Mouse (Mus musculus): ENCODE measurements around the gene Wfdc11. TPM values are rescaled to one million over a fixed set of nuclear protein-coding genes. Genes with fewer than 3 reads are reported as not detected.
"Not testable (repeated sequence)": the region's sequence is repeated elsewhere in the genome, so short reads cannot be mapped to it uniquely, and the experiment has no call there.

The Wfdc11 gene
- polyA plus RNA-seq (2012; rRNA removed): not detected in 2 replicates

DNA sequence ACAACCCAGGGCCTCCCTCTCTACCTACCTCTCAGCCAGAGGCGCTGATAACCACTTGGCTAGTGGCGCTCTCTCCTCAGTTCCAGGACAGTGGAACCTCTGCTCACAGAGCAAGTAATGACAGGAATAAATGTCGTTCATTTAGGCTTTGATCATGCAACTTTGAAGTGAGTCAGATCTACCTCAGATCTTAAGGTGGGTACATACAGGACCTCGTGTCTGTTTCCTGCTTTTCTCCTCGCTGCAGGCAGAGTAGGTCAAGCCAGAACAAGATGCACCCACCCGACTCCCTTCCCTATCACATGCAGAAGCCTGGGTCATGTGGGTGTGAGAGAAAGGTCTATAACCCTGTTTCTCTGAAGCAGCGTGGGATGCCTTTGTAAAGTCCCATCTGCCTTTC lies at the start of gene Wfdc11:
Gene Wfdc11, minus strand, starts transcription at position 101 of the 400 bp plus-strand sequence.
- no peak for DNase-seq
- Histone ChIP-seq H3K36me3 (ENCODE audit: control insufficient read depth, insufficient read depth, low read length) (no peaks in the 10 kb centered on the region), H3K4me1 (replicated peaks; ENCODE audit: control insufficient read depth, insufficient read depth, low read length) (no peaks in the 10 kb centered on the region; the same call in 1 of the 2 replicates), H3K27me3 (ENCODE audit: control insufficient read depth, insufficient read depth, low read length) (no peaks in the 10 kb centered on the region), H3K27ac (ENCODE audit: control insufficient read depth, insufficient read depth, low read length) (no peak within 1 kb of the TSS), H3K4me3 (ENCODE audit: control insufficient read depth, insufficient read depth, low read length) (no peak within 1 kb of the TSS)
- 63% methylated on average over 7 of the region's 7 CpGs for WGBS
- TF ChIP-seq CTCF (IDR thresholded peaks at IDR 0.05; ENCODE audit: borderline replicate concordance, control insufficient read depth, extremely low read depth, insufficient read depth, low read length, poor library complexity) (no peak), POLR2A (IDR thresholded peaks at IDR 0.05; ENCODE audit: control insufficient read depth, extremely low read depth, insufficient read depth, low read length, poor library complexity) (no peak)

DNA sequence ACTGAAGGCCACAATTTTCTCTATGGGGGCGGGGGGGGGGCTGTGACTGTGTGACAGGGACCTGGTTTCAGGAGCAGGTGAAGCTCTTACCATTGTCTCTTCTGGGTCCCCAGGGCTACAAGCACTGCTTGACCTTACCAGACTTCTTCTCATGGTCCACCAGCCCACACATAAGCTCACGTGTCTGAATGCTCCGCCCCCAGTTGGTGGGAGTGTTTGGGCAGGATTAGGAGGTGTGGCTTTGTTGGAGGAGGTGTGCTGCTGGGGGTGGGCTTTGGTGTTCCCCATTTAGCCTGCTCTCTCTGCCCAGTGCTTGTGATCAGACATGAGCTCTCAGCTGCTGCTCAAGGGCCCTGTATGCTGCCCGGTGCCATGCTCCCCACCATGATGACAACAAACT lies 49.4 kb upstream of the Wfdc11 start:
- Histone ChIP-seq H3K36me3 (ENCODE audit: control insufficient read depth, insufficient read depth, low read length) (no peaks in the 10 kb centered on the region), H3K4me3 (ENCODE audit: control insufficient read depth, insufficient read depth, low read length) (no peak overlapping the region), H3K4me1 (replicated peaks; ENCODE audit: control insufficient read depth, insufficient read depth, low read length) (no peaks in the 10 kb centered on the region; the same call in 1 of the 2 replicates), H3K27ac (ENCODE audit: control insufficient read depth, insufficient read depth, low read length) (no peak overlapping the region), H3K27me3 (ENCODE audit: control insufficient read depth, insufficient read depth, low read length) (no peaks in the 10 kb centered on the region)
- DNase-seq: no peak
- TF ChIP-seq CTCF (IDR thresholded peaks at IDR 0.05; ENCODE audit: borderline replicate concordance, control insufficient read depth, extremely low read depth, insufficient read depth, low read length, poor library complexity): no peak
- no peak for TF ChIP-seq POLR2A (IDR thresholded peaks at IDR 0.05; ENCODE audit: control insufficient read depth, extremely low read depth, insufficient read depth, low read length, poor library complexity)
- WGBS: 78% methylated on average over 4 of the region's 4 CpGs

DNA sequence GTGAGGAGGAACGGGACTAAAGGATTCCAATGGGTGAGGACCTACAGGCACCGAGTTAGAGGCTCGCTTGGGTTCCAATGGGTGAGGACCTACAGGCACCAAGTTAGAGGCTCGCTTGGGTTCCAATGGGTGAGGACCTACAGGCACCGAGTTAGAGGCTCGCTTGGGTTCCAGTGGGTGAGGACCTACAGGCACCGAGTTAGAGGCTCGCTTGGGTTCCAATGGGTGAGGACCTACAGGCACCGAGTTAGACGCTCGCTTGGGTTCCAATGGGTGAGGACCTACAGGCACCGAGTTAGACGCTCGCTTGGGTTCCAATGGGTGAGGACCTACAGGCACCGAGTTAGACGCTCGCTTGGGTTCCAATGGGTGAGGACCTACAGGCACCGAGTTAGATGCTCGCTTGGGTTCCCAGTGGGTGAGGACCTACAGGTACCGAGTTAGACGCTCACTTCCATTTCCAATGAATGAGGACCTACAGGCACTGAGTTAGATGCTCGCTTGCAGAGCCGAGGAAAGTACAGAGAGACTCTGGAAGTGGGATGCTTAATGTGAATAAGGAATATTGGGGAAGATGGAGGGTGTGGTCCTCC lies 42.4 kb upstream of the Wfdc11 start:
- not testable (repeated sequence) for H3K27me3 ChIP-seq (ENCODE audit: control insufficient read depth, insufficient read depth, low read length); H3K36me3 ChIP-seq (ENCODE audit: control insufficient read depth, insufficient read depth, low read length); DNase-seq; H3K4me3 ChIP-seq (ENCODE audit: control insufficient read depth, insufficient read depth, low read length); H3K27ac ChIP-seq (ENCODE audit: control insufficient read depth, insufficient read depth, low read length); H3K4me1 ChIP-seq (replicated peaks; ENCODE audit: control insufficient read depth, insufficient read depth, low read length)
- WGBS: 95% methylated on average over 23 of the region's 23 CpGs

DNA sequence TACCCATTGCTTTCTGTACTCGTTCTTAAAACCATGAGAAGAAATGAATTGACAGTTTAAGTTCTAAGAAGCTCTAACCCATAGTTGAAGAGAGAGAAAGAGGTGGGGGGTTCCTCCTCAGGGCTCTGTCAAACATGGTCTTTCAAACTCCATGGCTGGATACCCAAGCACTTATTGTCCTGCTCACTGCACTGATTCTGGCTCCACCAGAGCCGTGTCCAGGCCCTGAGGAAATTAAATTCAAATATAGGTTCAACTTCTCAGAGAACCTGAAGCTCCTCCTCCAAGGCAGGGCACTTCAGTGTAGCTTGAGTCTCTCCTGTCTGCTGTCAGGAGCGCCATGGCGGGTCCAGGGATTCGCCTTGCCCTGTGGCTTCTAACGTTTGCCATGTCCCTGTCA lies 41.1 kb upstream of the Wfdc11 start, which contains the start of gene Spint5:
Gene Spint5, plus strand, starts transcription at position 301 of the 400 bp plus-strand sequence.
- H3K36me3 ChIP-seq (ENCODE audit: control insufficient read depth, insufficient read depth, low read length): no peaks in the 10 kb centered on the region
- no peak within 1 kb of the TSS for H3K27ac ChIP-seq (ENCODE audit: control insufficient read depth, insufficient read depth, low read length)
- no peak for TF ChIP-seq CTCF (IDR thresholded peaks at IDR 0.05; ENCODE audit: borderline replicate concordance, control insufficient read depth, extremely low read depth, insufficient read depth, low read length, poor library complexity)
- no peak for TF ChIP-seq POLR2A (IDR thresholded peaks at IDR 0.05; ENCODE audit: control insufficient read depth, extremely low read depth, insufficient read depth, low read length, poor library complexity)
- no peaks in the 10 kb centered on the region for H3K4me1 ChIP-seq (replicated peaks; ENCODE audit: control insufficient read depth, insufficient read depth, low read length)
- H3K4me3 ChIP-seq (ENCODE audit: control insufficient read depth, insufficient read depth, low read length): no peak within 1 kb of the TSS
- DNase-seq: no peak
- no peaks in the 10 kb centered on the region; the same call in 1 of the 2 replicates for H3K27me3 ChIP-seq (ENCODE audit: control insufficient read depth, insufficient read depth, low read length)
- WGBS: 87% methylated on average over 6 of the region's 6 CpGs

DNA sequence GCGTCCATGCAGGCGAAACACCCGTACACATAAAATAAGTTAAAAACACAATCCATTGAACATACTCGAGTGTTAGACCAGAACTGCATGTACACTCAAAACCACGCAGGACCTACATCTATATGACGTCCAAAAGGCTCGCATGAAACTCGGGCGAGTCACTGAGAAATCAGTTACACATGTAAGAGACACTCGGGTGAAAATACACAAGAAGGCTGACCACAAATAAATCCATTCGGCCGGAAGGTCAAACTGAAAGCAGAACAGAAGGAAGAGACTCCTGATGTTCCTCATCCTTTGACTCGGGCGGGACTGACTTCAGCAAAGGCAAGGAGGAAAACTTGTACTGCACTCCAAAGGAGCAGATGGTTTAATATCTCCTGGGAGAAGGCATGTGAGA lies 32.1 kb upstream of the Wfdc11 start:
- Histone ChIP-seq H3K4me1 (replicated peaks; ENCODE audit: control insufficient read depth, insufficient read depth, low read length) (no peaks in the 10 kb centered on the region), H3K4me3 (ENCODE audit: control insufficient read depth, insufficient read depth, low read length) (no peak overlapping the region), H3K27ac (ENCODE audit: control insufficient read depth, insufficient read depth, low read length) (no peak overlapping the region), H3K27me3 (ENCODE audit: control insufficient read depth, insufficient read depth, low read length) (no peaks in the 10 kb centered on the region), H3K36me3 (ENCODE audit: control insufficient read depth, insufficient read depth, low read length) (no peaks in the 10 kb centered on the region)
- 93% methylated on average over 14 of the region's 14 CpGs for WGBS
- no peak for DNase-seq
- TF ChIP-seq POLR2A (IDR thresholded peaks at IDR 0.05; ENCODE audit: control insufficient read depth, extremely low read depth, insufficient read depth, low read length, poor library complexity): no peak
- TF ChIP-seq CTCF (IDR thresholded peaks at IDR 0.05; ENCODE audit: borderline replicate concordance, control insufficient read depth, extremely low read depth, insufficient read depth, low read length, poor library complexity): no peak

DNA sequence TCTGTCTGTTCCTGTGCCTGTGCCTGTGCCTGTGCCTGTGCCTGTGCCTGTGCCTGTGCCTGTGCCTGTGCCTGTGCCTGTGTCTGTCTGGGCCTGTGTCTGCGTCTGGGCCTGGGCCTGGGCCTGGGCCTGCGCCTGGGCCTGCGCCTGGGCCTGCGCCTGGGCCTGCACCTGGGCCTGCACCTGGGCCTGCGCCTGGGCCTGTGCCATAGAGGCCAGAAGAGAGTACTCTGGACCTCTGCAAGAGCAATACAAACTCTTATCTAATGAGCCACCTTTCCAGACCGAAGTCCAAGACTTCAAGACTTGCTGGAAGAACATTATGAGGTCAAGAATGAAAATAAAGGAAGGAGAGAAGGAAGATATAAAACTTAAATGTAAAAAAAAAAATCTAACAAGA lies 31.4 kb upstream of the Wfdc11 start:
- H3K36me3 ChIP-seq (ENCODE audit: control insufficient read depth, insufficient read depth, low read length): no peaks in the 10 kb centered on the region
- H3K27ac ChIP-seq (ENCODE audit: control insufficient read depth, insufficient read depth, low read length): no peak overlapping the region
- DNase-seq: no peak
- TF ChIP-seq CTCF (IDR thresholded peaks at IDR 0.05; ENCODE audit: borderline replicate concordance, control insufficient read depth, extremely low read depth, insufficient read depth, low read length, poor library complexity): no peak
- TF ChIP-seq POLR2A (IDR thresholded peaks at IDR 0.05; ENCODE audit: control insufficient read depth, extremely low read depth, insufficient read depth, low read length, poor library complexity): no peak
- H3K4me3 ChIP-seq (ENCODE audit: control insufficient read depth, insufficient read depth, low read length): no peak overlapping the region
- 97% methylated on average over 6 of the region's 6 CpGs for WGBS
- no peaks in the 10 kb centered on the region for H3K27me3 ChIP-seq (ENCODE audit: control insufficient read depth, insufficient read depth, low read length)
- H3K4me1 ChIP-seq (replicated peaks; ENCODE audit: control insufficient read depth, insufficient read depth, low read length): no peaks in the 10 kb centered on the region

DNA sequence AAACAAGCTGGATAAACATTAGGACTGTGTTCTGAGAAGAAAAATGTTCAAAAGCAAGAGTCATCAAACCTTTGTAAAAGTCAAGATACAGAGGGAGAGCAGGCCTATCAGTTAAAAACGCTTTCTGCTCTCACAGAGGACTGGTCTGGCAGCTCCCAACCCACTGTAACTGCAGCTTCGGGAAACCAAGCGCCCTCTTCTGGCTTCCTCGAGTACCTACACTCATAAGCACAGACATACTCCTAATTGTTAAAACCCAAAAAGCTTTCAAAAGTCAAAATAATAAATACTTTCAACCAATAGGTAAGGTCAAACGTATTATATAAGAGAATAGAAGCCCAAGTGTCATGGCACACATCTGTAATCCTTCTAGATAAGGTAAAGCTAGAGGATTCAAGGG lies 30.3 kb upstream of the Wfdc11 start:
- WGBS: 89% methylated on average over 5 of the region's 5 CpGs
- TF ChIP-seq CTCF (IDR thresholded peaks at IDR 0.05; ENCODE audit: borderline replicate concordance, control insufficient read depth, extremely low read depth, insufficient read depth, low read length, poor library complexity) (no peak), POLR2A (IDR thresholded peaks at IDR 0.05; ENCODE audit: control insufficient read depth, extremely low read depth, insufficient read depth, low read length, poor library complexity) (no peak)
- no peak for DNase-seq
- Histone ChIP-seq H3K4me1 (replicated peaks; ENCODE audit: control insufficient read depth, insufficient read depth, low read length) (no peaks in the 10 kb centered on the region), H3K4me3 (ENCODE audit: control insufficient read depth, insufficient read depth, low read length) (no peak overlapping the region), H3K36me3 (ENCODE audit: control insufficient read depth, insufficient read depth, low read length) (no peaks in the 10 kb centered on the region), H3K27ac (ENCODE audit: control insufficient read depth, insufficient read depth, low read length) (no peak overlapping the region), H3K27me3 (ENCODE audit: control insufficient read depth, insufficient read depth, low read length) (no peaks in the 10 kb centered on the region)

All from thymus, adult 2 months (tissue).